Mouse (Mus musculus) heart, postnatal 25 days (tissue): ENCODE results near the gene Olfr177. TPM values are rescaled to one million over a fixed set of nuclear protein-coding genes. Genes with fewer than 3 reads are reported as not detected.

ENCODE experiments used
- DNase-seq: peaks from one replicate; pipeline ENCODE4 v3.0.0; 2022; ENCODE audit warnings: low spot score
- intact Hi-C: fragments of 180-260 bp; cut with DNase I; formaldehyde crosslinking; loops from one replicate; pipeline ENCODE4 v1.15.1; 2025
- total RNA-seq, 2 experiments: library from RNA; stranded (reverse); gene quantifications; 2 replicates each; pipeline ENCODE4 v1.2.3; 2021

Olfr177 gene
- total RNA-seq, result not detected

DNA sequence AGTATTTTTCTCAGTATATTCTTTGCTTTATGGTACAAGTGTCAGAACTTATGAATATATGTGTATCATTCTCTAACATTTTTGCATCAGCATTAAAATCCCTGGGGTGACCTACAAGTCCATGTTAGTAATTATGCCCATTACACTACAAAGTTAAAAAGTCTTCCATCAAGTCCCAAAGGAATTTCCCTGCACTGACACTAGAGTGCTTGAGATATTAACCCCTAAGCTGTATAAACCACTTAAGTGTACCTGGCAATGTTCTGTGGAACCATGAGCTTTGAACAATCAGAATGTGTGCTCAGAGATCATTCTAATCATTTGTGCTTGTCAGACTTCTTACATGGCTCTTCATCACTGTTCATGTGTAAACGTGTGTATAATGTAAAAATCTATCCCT, at the start of gene Olfr177:
TSS of gene Olfr177 (minus strand) at position 101 of the 400 bp plus-strand sequence.
- no peak for DNase-seq
- intact Hi-C loops, result no loop called here

DNA sequence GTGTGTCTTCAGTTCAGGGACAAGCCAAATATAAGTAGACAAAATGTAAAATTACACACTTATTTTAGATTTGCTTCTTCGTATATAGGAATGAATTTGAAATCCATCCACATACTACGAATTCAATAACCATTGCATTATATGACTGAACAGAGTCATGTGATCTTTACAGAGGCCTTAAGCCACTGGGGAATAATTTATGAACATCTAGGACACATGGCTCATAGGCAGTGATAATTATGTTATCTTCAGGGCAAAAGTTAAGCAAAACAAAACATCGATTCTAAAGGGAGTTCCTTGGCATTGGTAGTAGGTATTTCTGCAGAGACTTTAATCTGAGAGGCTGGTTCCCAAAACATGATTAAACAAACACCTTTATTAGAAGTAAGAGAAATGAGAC, 17.4 kb upstream of the Olfr177 start, which contains the start of gene Olfr178:
TSS of gene Olfr178 (minus strand) at position 101 of the 400 bp plus-strand sequence.
- intact Hi-C loops, result no loop called here
- DNase-seq, result no peak

DNA sequence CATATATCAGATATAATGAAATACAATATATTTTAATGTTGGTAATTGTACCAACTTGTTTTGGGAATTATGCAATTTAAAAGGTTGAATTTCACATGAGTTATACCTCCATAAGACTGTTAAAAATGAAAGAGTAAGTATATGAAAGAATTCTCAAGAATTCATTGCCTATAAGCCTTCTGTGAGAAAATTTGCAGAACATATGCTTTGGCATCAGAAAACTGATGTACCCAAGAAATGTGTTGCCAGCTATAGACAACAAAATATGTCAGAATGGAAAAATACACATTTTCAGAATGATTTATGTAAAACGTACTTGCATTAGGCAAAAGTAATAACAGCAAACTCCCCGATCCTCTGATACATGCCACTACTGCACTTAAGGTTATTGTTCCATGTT, 9.8 kb upstream of the Olfr177 start:
- DNase-seq, result no peak
- intact Hi-C loops, result no loop called here

DNA sequence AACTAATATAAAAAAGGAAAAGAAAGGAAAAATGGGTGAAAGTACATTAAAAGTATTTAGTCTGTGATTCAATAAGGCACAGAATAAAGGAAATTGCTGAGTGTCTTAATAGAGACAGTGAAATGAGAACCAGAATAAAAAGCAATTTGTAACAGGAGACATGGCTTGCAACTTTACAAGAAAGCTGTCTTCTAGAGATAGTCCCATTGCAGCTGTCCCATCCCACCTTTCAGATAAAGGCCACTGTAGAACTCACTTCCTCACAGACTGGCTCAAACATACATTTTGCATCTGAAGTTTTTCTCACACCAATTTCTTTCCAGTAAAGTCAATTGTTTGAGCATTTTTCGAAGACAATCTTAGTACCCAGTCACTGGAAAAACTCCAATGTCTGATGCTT, 13.1 kb downstream of the Olfr177 start:
- no peak for DNase-seq
- intact Hi-C loops, result no loop called here

DNA sequence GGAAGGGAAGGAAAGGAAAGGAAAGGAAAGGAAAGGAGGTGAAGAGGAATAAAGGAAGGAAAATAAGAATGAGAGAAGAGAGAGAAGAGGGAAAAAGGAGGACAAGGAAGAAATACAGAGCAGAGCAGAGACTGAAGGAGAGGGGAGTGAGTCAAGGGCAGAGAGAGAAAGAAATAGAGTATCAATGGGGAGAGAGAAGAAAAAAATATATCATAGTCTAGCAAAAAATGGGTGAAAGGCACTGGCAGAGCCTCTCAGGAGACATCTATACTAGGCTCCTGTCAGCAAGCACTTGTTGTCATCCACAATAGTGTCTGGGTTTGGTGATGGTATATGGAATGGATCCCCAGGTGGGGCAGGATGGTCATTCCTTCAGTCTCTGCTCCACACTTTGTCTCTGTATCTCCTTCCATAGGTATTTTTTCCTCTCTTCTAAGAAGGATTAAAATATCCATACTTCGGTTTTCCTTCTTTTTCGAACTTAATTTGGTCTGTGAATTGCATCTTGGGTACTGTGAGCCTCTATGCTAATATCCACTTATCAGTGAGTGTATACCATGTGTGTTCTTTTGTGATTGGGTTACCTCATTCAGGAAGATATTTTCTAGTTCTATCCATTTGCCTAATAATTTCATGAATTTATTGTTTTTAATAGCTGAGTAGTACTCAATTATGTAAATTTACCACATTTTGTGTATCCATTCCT, 14.4 kb downstream of the Olfr177 start:
- intact Hi-C loops, result no loop called here
- DNase-seq, result no peak

DNA sequence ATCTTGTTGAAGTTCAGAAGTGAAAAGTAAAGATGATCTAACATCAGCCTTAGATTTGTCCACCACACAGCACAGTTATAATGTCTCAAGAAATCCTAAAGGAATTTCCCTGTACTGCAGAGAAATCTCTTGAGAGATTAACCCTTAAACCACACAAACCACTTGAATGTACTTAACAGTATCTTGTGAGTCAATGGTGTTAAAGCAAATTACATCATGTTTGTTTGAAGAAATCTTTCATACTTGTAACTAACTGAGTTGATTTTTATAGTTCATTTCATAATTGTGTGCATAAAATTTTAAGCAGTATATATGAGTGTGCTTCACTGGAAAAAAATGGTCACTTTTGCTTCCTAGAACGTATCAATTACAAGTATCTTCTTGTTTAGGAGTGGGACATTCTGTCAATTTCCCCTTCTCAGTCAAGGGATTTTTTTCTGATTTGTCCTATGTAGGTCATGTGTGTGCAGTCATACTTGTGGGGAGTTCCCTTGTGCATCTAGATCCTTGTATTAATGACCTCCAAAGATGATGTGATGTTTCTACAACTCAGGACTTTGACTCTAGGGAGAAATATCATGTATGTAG, 47.7 kb downstream of the Olfr177 start, which contains the start of gene Olfr175-ps1:
TSS of gene Olfr175-ps1 (minus strand) at position 51 of the 588 bp plus-strand sequence.
- intact Hi-C loops, result no loop called here
- DNase-seq, result no peak

Other genes with a start within 250 kb of the Olfr177 start
- gene E330017A01Rik, start 236.0 kb downstream of the Olfr177 start, total RNA-seq, result not detected
- gene Cpox, start 204.5 kb downstream of the Olfr177 start, total RNA-seq, result 10 to 100 TPM; 35.3 to 40.8 TPM
- not detected for gene Gpr15, start 155.7 kb downstream of the Olfr177 start, total RNA-seq
- gene Cldnd1, start 146.9 kb downstream of the Olfr177 start, total RNA-seq, result 10 to 100 TPM; 55.7 to 59.6 TPM
- not detected for gene Olfr172, start 111.6 kb downstream of the Olfr177 start, total RNA-seq
- not detected for gene Olfr173, start 74.5 kb downstream of the Olfr177 start, total RNA-seq
- not detected for gene Olfr175-ps1, start 48.0 kb downstream of the Olfr177 start, total RNA-seq
- not detected for gene Olfr178, start 17.3 kb upstream of the Olfr177 start, total RNA-seq
- not detected for gene Olfr181, start 54.0 kb upstream of the Olfr177 start, total RNA-seq
- gene Olfr180, start 54.6 kb upstream of the Olfr177 start, total RNA-seq, result not detected
- not detected for gene Olfr183, start 120.6 kb upstream of the Olfr177 start, total RNA-seq
- not detected for gene Olfr186, start 155.5 kb upstream of the Olfr177 start, total RNA-seq
- gene Olfr187, start 165.0 kb upstream of the Olfr177 start, total RNA-seq, result not detected
- not detected for gene Olfr190, start 203.2 kb upstream of the Olfr177 start, total RNA-seq
- not detected for gene Olfr191, start 215.1 kb upstream of the Olfr177 start, total RNA-seq
- gene Olfr193, start 237.1 kb upstream of the Olfr177 start, total RNA-seq, result not detected
- gene Olfr194, start 246.3 kb upstream of the Olfr177 start, total RNA-seq, result not detected